Mouse (Mus musculus): ENCODE results near the gene Ttll13.

GRCm38 (mm10) chr7:80207314-80207731 is 38.9 kb upstream of the Ttll13 start:
- TF ChIP-seq CTCF (IDR thresholded peaks at IDR 0.05; ENCODE audit: insufficient read depth, low read depth, low read length) (no peak), POLR2A (IDR thresholded peaks at IDR 0.05; ENCODE audit: insufficient read depth, low read depth, low read length) (no peak)

Measured in olfactory bulb, adult 2 months (tissue).